Mouse (Mus musculus): ENCODE data around the gene Bcl9l. TPM values are rescaled to one million over a fixed set of nuclear protein-coding genes. Genes with fewer than 3 reads are reported as not detected.
"Not testable (repeated sequence)": the region's sequence is repeated elsewhere in the genome, so short reads cannot be mapped to it uniquely, and the experiment has no call there.

The Bcl9l gene
- 8.0 and 9.2 TPM in 2 replicates for polyA plus RNA-seq (2015; fragmentation: Nextera tagmentation; extraction: Ambion mirVana)

DNA sequence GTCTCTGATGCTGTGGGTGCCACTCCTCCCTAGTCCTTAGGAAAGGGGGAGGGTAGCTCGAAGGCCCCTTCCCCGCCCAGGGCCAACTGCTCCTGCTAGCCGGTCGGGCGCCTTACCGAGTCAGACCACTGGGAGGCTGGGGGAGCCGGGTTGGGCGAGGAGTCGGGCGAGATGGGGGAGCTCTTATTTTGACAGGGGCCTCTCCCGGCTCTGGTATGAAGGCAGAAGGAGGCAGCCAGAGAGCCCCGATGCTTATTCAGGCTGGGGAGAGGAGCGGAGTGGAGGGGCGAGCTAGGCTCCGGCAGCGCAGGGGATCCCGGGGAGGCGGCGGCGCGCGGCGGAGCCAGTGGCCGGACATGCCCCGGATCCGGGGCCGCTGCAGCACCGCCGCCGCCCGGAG, at the start of gene Bcl9l:
Gene Bcl9l (plus strand): TSS at position 274 of the 400 bp plus-strand sequence.
- WGBS: under 1% methylated on average over 27 of the region's 31 CpGs
- peak; percentile 75 for ATAC-seq
- H3K4me1 ChIP-seq (replicated peaks): peaks cover 67% of the 10 kb centered on the region

GRCm38 (mm10) chr9:44435747-44436146, 46.9 kb upstream of the Bcl9l start:
- H3K4me3 ChIP-seq (replicated peaks): no peak overlapping the region
- H3K4me2 ChIP-seq (replicated peaks): no peak overlapping the region
- no peak overlapping the region for H3K27ac ChIP-seq
- H3K27me3 ChIP-seq: no peaks in the 10 kb centered on the region
- H3K9me3 ChIP-seq: no peaks in the 10 kb centered on the region
- 0 out of 2 replicates have a peak, but pooled peaks cover 5% of the 10 kb centered on the region for H3K4me1 ChIP-seq (replicated peaks)
- 84% methylated on average over 6 of the region's 6 CpGs for WGBS
- no peak for ATAC-seq
- H3K36me3 ChIP-seq: no peaks in the 10 kb centered on the region
- H3K9ac ChIP-seq (replicated peaks): no peak overlapping the region

More for the DNA sequence above, at the start of gene Bcl9l:
- Histone ChIP-seq H3K4me3 (replicated peaks) (peak within 1 kb of the TSS; percentile 98), H3K27ac (peak within 1 kb of the TSS; percentile 98), H3K4me2 (replicated peaks) (peak within 1 kb of the TSS; percentile 99), H3K36me3 (no peaks in the 10 kb centered on the region), H3K9me3 (no peaks in the 10 kb centered on the region), H3K9ac (replicated peaks) (peak within 1 kb of the TSS; percentile 98), H3K27me3 (no peaks in the 10 kb centered on the region)

DNA sequence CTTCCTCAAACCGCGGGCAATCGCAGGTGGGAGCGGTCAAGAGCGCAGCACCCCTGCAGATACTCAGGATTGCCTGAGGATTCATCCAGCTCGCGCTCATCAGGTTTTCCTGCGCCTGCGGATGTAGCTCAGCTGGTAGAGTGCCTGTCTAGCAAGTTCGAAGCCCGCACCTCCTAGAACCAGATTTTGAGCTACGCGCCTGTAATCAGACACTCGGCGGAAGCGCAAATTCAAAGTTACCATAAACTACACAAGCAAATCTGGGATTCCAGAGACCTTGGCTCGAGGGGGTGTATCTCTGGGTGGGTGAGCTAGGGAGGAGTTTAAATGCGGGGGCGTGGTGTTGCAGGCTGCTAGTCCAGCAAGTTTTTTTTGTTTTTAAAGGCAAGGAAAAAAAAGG, 41.7 kb upstream of the Bcl9l start, which contains the start of gene Foxr1:
Gene Foxr1 (minus strand): TSS at position 176 of the 400 bp plus-strand sequence.
- Histone ChIP-seq H3K9me3 (no peaks in the 10 kb centered on the region), H3K4me2 (replicated peaks) (no peak within 1 kb of the TSS), H3K36me3 (no peaks in the 10 kb centered on the region), H3K9ac (replicated peaks) (no peak within 1 kb of the TSS), H3K27ac (no peak within 1 kb of the TSS), H3K27me3 (no peaks in the 10 kb centered on the region), H3K4me3 (replicated peaks) (no peak within 1 kb of the TSS), H3K4me1 (replicated peaks) (no peaks in the 10 kb centered on the region)
- WGBS: 75% methylated on average over 19 of the region's 19 CpGs
- no peak for ATAC-seq

GRCm38 (mm10) chr9:44444402-44445025, 38.1 kb upstream of the Bcl9l start:
- not testable (repeated sequence) for H3K9ac ChIP-seq (replicated peaks); H3K27ac ChIP-seq; H3K36me3 ChIP-seq; ATAC-seq; H3K4me2 ChIP-seq (replicated peaks); H3K4me3 ChIP-seq (replicated peaks); H3K4me1 ChIP-seq (replicated peaks); H3K9me3 ChIP-seq; H3K27me3 ChIP-seq
- 87% methylated on average over 7 of the region's 7 CpGs for WGBS

- no peak for ATAC-seq
- Histone ChIP-seq H3K9me3 (no peaks in the 10 kb centered on the region), H3K36me3 (no peaks in the 10 kb centered on the region), H3K4me1 (replicated peaks) (peaks cover 12% of the 10 kb centered on the region), H3K4me3 (replicated peaks) (no peak overlapping the region), H3K4me2 (replicated peaks) (no peak overlapping the region), H3K9ac (replicated peaks) (no peak overlapping the region), H3K27me3 (peaks cover 16% of the 10 kb centered on the region), H3K27ac (no peak overlapping the region)
Measured at GRCm38 (mm10) chr9:44450387-44450786, 32.2 kb upstream of the Bcl9l start.

DNA sequence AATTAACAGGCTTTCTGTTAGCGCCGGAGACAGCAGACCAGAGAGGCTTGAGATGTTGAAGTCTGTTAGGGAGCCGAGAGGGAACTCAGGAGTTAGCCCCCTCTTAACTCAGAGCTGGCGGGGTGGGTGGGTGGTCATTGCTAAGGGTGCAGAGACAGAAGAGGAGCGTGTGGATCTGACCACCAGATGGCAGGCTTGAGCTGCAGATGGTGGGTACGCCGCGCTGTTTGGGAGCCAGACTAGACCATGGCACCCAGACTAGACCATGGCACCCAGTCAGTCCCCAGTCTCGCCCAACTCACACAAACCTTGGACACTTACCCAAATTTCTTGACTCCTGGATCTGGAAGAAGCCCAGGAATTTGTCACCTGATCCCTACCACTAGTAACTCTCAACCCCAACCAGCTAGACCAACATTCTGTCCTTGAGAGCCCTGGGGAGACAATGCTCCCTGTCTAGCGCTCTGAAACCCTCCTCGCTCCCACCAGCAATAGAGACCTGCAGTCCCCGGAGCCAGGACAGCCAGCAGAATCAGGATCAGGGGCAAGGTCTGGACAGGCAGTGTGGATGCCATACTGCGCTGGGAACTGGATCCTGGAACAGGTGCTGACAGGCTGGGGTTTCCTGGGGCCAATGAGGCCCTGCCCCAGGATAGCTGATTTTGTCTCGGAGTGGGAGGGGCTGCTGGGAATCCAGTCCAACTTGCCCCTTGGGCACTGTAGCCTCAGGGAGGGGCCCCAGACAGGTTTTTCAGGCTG, 28.3 kb upstream of the Bcl9l start:
- peak; percentile 68 for ATAC-seq
- Histone ChIP-seq H3K9me3 (no peaks in the 10 kb centered on the region), H3K27me3 (peaks cover 16% of the 10 kb centered on the region), H3K4me1 (replicated peaks) (peaks cover 42% of the 10 kb centered on the region), H3K4me3 (replicated peaks) (no peak overlapping the region), H3K36me3 (no peaks in the 10 kb centered on the region), H3K4me2 (replicated peaks) (no peak overlapping the region), H3K9ac (replicated peaks) (no peak overlapping the region), H3K27ac (peak overlapping the region; percentile 45; the same call in 1 of the 2 replicates)
- WGBS: 10% methylated on average over 14 of the region's 14 CpGs

DNA sequence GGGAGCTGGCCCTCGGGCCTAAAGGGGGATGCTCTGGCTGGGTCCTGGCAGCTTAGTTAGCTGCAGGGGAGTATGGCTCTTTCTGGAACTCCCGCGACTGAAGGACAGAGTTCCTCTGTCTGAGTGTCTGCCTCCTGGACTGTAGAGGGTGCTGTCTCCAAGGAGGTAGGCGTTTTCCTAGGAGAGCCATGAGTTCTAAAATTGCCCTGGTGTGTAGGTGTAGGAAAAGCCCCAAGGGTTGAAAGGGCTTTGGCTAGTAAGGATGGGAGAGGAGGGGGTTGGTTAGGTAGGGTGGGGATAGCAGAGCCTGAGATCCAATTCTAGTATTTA, 27.8 kb upstream of the Bcl9l start, which contains the start of gene Upk2:
Gene Upk2 (minus strand): TSS at position 86 of the 330 bp plus-strand sequence.
- Histone ChIP-seq H3K27ac (peak within 1 kb of the TSS; percentile 96), H3K36me3 (no peaks in the 10 kb centered on the region), H3K4me2 (replicated peaks) (no peak within 1 kb of the TSS), H3K9me3 (no peaks in the 10 kb centered on the region), H3K4me3 (replicated peaks) (no peak within 1 kb of the TSS), H3K27me3 (peaks cover 16% of the 10 kb centered on the region), H3K9ac (replicated peaks) (0 out of 2 replicates have a peak within 1 kb of the TSS, but pooled peaks have one; percentile 1), H3K4me1 (replicated peaks) (peaks cover 42% of the 10 kb centered on the region)
- 23% methylated on average over 4 of the region's 4 CpGs for WGBS
- no peak for ATAC-seq

DNA sequence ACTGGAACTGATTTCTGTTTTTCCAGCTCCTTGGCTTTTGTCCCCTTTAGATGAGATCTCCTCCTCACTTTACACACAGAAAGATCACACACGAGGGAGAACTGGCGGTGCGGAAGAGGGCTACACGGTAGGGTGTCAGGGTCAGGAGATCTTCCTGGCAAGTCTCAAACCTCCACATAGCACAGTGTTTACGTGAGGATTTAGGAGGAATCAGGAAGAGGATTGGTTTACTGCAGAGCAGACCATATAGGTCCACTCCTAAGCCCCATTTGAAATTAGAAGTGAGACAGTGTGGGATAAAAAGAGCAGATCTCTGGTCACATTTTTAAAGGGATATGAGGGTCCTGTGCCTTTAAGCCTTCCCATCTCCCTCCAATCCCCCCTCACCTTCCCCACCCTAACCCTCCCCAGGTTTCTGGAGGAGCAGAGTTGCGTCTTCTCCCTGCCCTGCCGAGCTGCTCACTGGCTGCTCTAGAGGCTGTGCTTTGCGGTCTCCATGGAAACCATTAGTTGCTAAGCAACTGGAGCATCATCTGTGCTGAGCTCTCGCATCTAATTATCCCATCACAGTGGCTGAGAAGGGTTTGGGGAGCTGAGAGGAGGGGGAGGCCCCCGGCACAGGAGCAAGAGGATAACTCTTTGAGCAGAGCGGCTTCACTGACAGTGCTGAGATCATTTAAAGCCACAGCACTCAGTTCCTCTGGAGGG, 25.4 kb upstream of the Bcl9l start:
- Histone ChIP-seq H3K4me3 (replicated peaks) (peak overlapping the region; percentile 20), H3K36me3 (no peaks in the 10 kb centered on the region), H3K27ac (peak overlapping the region; percentile 96), H3K4me2 (replicated peaks) (peak overlapping the region; percentile 50), H3K9ac (replicated peaks) (peak overlapping the region; percentile 32), H3K4me1 (replicated peaks) (peaks cover 42% of the 10 kb centered on the region), H3K9me3 (no peaks in the 10 kb centered on the region), H3K27me3 (peaks cover 16% of the 10 kb centered on the region)
- ATAC-seq: peak; percentile 97
- 2% methylated on average over 11 of the region's 11 CpGs for WGBS

DNA sequence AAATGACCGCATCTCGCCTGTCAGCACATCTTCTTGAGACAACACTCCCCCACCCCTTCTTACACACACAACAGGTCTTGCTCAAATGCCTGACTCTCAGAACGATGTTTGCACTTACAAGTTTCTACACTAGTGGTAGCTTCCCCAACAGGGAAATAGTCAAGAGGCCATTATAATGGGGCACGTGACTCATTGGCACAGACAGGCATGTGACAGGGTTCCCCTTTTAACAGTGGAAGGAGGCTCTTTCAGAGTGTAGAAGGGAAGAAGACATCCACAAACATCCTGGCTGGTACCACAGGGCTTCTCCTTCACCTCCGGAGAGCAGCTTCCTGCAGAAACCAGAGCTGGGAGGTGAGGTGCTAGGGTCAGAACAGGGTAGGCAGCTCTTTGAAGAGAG, 20.7 kb upstream of the Bcl9l start:
- no peak for ATAC-seq
- H3K4me1 ChIP-seq (replicated peaks): peaks cover 15% of the 10 kb centered on the region
- H3K27me3 ChIP-seq: no peaks in the 10 kb centered on the region
- no peaks in the 10 kb centered on the region for H3K9me3 ChIP-seq
- no peak overlapping the region for H3K4me3 ChIP-seq (replicated peaks)
- H3K36me3 ChIP-seq: no peaks in the 10 kb centered on the region
- no peak overlapping the region for H3K9ac ChIP-seq (replicated peaks)
- H3K4me2 ChIP-seq (replicated peaks): no peak overlapping the region
- 84% methylated on average over 5 of the region's 5 CpGs for WGBS
- H3K27ac ChIP-seq: no peak overlapping the region

DNA sequence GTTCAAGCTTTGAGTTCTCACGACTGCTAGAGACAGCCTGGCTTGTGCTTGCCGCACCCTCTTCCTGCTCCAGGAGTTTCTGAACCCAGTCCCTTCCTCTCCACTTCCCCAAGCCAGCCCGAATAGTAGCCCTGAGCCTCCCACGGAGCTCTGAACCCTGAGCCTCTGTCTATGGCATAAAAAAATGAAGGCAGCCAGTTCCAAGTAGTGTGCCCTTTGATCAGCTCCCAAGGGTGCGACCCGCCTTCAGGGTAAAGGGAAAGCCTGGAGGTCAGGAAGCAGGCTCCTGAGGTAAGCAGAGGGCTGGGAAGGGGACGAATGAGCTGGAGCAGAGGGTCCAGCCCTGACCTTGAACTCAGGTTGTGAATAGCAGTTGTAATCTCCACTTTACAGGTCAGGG, 14.4 kb upstream of the Bcl9l start:
- WGBS: 57% methylated on average over 7 of the region's 7 CpGs
- H3K4me2 ChIP-seq (replicated peaks): no peak overlapping the region
- no peaks in the 10 kb centered on the region for H3K36me3 ChIP-seq
- no peak overlapping the region for H3K9ac ChIP-seq (replicated peaks)
- no peaks in the 10 kb centered on the region for H3K9me3 ChIP-seq
- H3K4me3 ChIP-seq (replicated peaks): no peak overlapping the region
- peaks cover 15% of the 10 kb centered on the region for H3K4me1 ChIP-seq (replicated peaks)
- no peaks in the 10 kb centered on the region for H3K27me3 ChIP-seq
- H3K27ac ChIP-seq: 0 out of 2 replicates have a peak overlapping the region, but pooled peaks have one; percentile 7
- no peak for ATAC-seq

DNA sequence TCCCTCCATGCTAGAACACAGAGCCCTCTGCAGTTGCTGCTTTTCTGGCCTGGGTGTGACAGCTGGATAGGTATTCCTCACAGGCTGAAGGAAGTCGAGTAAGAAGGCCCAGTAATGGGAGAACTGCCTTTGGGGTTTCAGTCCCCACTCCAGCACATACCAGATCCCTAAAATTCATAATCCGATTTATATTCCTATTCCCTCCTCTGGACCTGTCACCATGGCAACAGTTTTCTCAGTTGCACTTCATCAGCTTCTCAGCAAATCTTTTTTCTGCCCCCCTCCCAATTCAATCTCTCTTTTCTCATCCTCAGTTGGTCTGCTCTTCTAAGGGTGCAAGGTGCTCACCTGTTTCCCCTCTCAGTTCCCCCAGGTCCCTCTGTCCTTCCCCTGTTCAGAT, 13.8 kb upstream of the Bcl9l start:
- WGBS: 47% methylated on average over 2 of the region's 2 CpGs
- Histone ChIP-seq H3K27ac (0 out of 2 replicates have a peak overlapping the region, but pooled peaks have one; percentile 7), H3K9me3 (no peaks in the 10 kb centered on the region), H3K27me3 (no peaks in the 10 kb centered on the region), H3K4me3 (replicated peaks) (no peak overlapping the region), H3K4me1 (replicated peaks) (peaks cover 15% of the 10 kb centered on the region), H3K9ac (replicated peaks) (no peak overlapping the region), H3K36me3 (no peaks in the 10 kb centered on the region), H3K4me2 (replicated peaks) (no peak overlapping the region)
- ATAC-seq: no peak

- no peak for ATAC-seq
- Histone ChIP-seq H3K4me1 (replicated peaks) (peaks cover 23% of the 10 kb centered on the region), H3K9ac (replicated peaks) (no peak overlapping the region), H3K36me3 (no peaks in the 10 kb centered on the region), H3K27me3 (no peaks in the 10 kb centered on the region), H3K9me3 (no peaks in the 10 kb centered on the region), H3K4me2 (replicated peaks) (no peak overlapping the region), H3K4me3 (replicated peaks) (no peak overlapping the region), H3K27ac (no peak overlapping the region)
- WGBS: 70% methylated on average over 3 of the region's 3 CpGs
Measured at GRCm38 (mm10) chr9:44473184-44473583, 9.4 kb upstream of the Bcl9l start.

All from midbrain, embryonic 13.5 days (tissue).